Mouse (Mus musculus): ENCODE results near the gene Lrrc28. TPM values are rescaled to one million over a fixed set of nuclear protein-coding genes. Genes with fewer than 3 reads are reported as not detected.
A peak's percentile ranks its signal among the peaks of the same experiment; 100 is the strongest.

The Lrrc28 gene
- polyA plus RNA-seq, 1 experiment from 2014 or later = 13.4 TPM

- ATAC-seq (no peak), DNase-seq (ENCODE audit: low spot score) (no peak)
- H3K27ac ChIP-seq (ENCODE audit: low read length) = no peak overlapping the region
- 74% methylated on average over 10 of the region's 10 CpGs for WGBS
- no peaks in the 10 kb centered on the region for H3K9me3 ChIP-seq (ENCODE audit: low read length)
- no peak overlapping the region for H3K4me2 ChIP-seq (replicated peaks; ENCODE audit: low read depth, low read length)
- H3K4me3 ChIP-seq (ENCODE audit: low read depth, low read length) = no peak overlapping the region
- TF ChIP-seq CTCF (IDR thresholded peaks at IDR 0.05) (no peak), EP300 (IDR thresholded peaks at IDR 0.05) (no peak)
- no peaks in the 10 kb centered on the region for H3K4me1 ChIP-seq (ENCODE audit: insufficient read depth, low read depth, low read length)
- no peak overlapping the region for H3K9ac ChIP-seq (replicated peaks; ENCODE audit: low read depth)
- H3K27me3 ChIP-seq (replicated peaks; ENCODE audit: insufficient read depth, low read length) = no peaks in the 10 kb centered on the region
- H3K36me3 ChIP-seq (ENCODE audit: insufficient read depth, low read length) = no peaks in the 10 kb centered on the region
These were observed 157.1 kb downstream of the Lrrc28 start for GRCm38 (mm10) chr7:67487889-67488411.

- no peak overlapping the region for H3K4me3 ChIP-seq (ENCODE audit: low read depth, low read length)
- H3K27ac ChIP-seq (ENCODE audit: low read length) = no peak overlapping the region
- H3K9ac ChIP-seq (replicated peaks; ENCODE audit: low read depth) = no peak overlapping the region
- no peak for ATAC-seq
- TF ChIP-seq EP300 (IDR thresholded peaks at IDR 0.05) = no peak
- no peak for TF ChIP-seq CTCF (IDR thresholded peaks at IDR 0.05)
- no peak overlapping the region for H3K4me2 ChIP-seq (replicated peaks; ENCODE audit: low read depth, low read length)
- 75% methylated on average over 15 of the region's 15 CpGs for WGBS
- no peaks in the 10 kb centered on the region for H3K36me3 ChIP-seq (ENCODE audit: insufficient read depth, low read length)
- no peaks in the 10 kb centered on the region for H3K4me1 ChIP-seq (ENCODE audit: insufficient read depth, low read depth, low read length)
- DNase-seq (ENCODE audit: low spot score) = no peak
- no peaks in the 10 kb centered on the region for H3K9me3 ChIP-seq (ENCODE audit: low read length)
- H3K27me3 ChIP-seq (replicated peaks; ENCODE audit: insufficient read depth, low read length) = no peaks in the 10 kb centered on the region
These were observed 157.9 kb downstream of the Lrrc28 start for GRCm38 (mm10) chr7:67486925-67487760.

GRCm38 (mm10) chr7:67486417-67486816 lies 158.7 kb downstream of the Lrrc28 start:
- Histone ChIP-seq H3K9me3 (ENCODE audit: low read length) (no peaks in the 10 kb centered on the region), H3K4me2 (replicated peaks; ENCODE audit: low read depth, low read length) (no peak overlapping the region), H3K27ac (ENCODE audit: low read length) (no peak overlapping the region), H3K27me3 (replicated peaks; ENCODE audit: insufficient read depth, low read length) (no peaks in the 10 kb centered on the region), H3K9ac (replicated peaks; ENCODE audit: low read depth) (no peak overlapping the region), H3K36me3 (ENCODE audit: insufficient read depth, low read length) (no peaks in the 10 kb centered on the region), H3K4me3 (ENCODE audit: low read depth, low read length) (no peak overlapping the region), H3K4me1 (ENCODE audit: insufficient read depth, low read depth, low read length) (no peaks in the 10 kb centered on the region)
- no peak for DNase-seq (ENCODE audit: low spot score)
- TF ChIP-seq CTCF (IDR thresholded peaks at IDR 0.05) = no peak
- no peak for TF ChIP-seq EP300 (IDR thresholded peaks at IDR 0.05)
- ATAC-seq = no peak
- WGBS = 79% methylated on average over 5 of the region's 5 CpGs

- Histone ChIP-seq H3K27ac (ENCODE audit: low read length) (no peak overlapping the region), H3K9ac (replicated peaks; ENCODE audit: low read depth) (no peak overlapping the region), H3K9me3 (ENCODE audit: low read length) (no peaks in the 10 kb centered on the region), H3K27me3 (replicated peaks; ENCODE audit: insufficient read depth, low read length) (no peaks in the 10 kb centered on the region), H3K36me3 (ENCODE audit: insufficient read depth, low read length) (no peaks in the 10 kb centered on the region), H3K4me3 (ENCODE audit: low read depth, low read length) (no peak overlapping the region), H3K4me2 (replicated peaks; ENCODE audit: low read depth, low read length) (no peak overlapping the region), H3K4me1 (ENCODE audit: insufficient read depth, low read depth, low read length) (peaks cover 12% of the 10 kb centered on the region; the same call in 1 of the 2 replicates)
- ATAC-seq = no peak
- WGBS = 86% methylated on average over 4 of the region's 4 CpGs
- TF ChIP-seq CTCF (IDR thresholded peaks at IDR 0.05) (no peak), EP300 (IDR thresholded peaks at IDR 0.05) (no peak)
- DNase-seq (ENCODE audit: low spot score) = no peak
These were observed 161.4 kb downstream of the Lrrc28 start for GRCm38 (mm10) chr7:67483698-67484097.

GRCm38 (mm10) chr7:67479576-67480413 lies 165.3 kb downstream of the Lrrc28 start:
- peak; percentile 73 for ATAC-seq
- WGBS = 62% methylated on average over 17 of the region's 17 CpGs
- DNase-seq (ENCODE audit: low spot score) = peak; percentile 57
- Histone ChIP-seq H3K27ac (ENCODE audit: low read length) (no peak overlapping the region), H3K27me3 (replicated peaks; ENCODE audit: insufficient read depth, low read length) (no peaks in the 10 kb centered on the region), H3K4me3 (ENCODE audit: low read depth, low read length) (no peak overlapping the region), H3K36me3 (ENCODE audit: insufficient read depth, low read length) (no peaks in the 10 kb centered on the region), H3K4me1 (ENCODE audit: insufficient read depth, low read depth, low read length) (peaks cover 12% of the 10 kb centered on the region; the same call in 1 of the 2 replicates), H3K9ac (replicated peaks; ENCODE audit: low read depth) (no peak overlapping the region), H3K4me2 (replicated peaks; ENCODE audit: low read depth, low read length) (no peak overlapping the region), H3K9me3 (ENCODE audit: low read length) (no peaks in the 10 kb centered on the region)
- TF ChIP-seq EP300 (IDR thresholded peaks at IDR 0.05) (no peak), CTCF (IDR thresholded peaks at IDR 0.05) (peak; percentile 58)

- no peak overlapping the region for H3K9ac ChIP-seq (replicated peaks; ENCODE audit: low read depth)
These were observed 165.9 kb downstream of the Lrrc28 start for GRCm38 (mm10) chr7:67479168-67479567.

More at GRCm38 (mm10) chr7:67479168-67479567, 165.9 kb downstream of the Lrrc28 start:
- Histone ChIP-seq H3K9me3 (ENCODE audit: low read length) (no peaks in the 10 kb centered on the region), H3K4me1 (ENCODE audit: insufficient read depth, low read depth, low read length) (peaks cover 12% of the 10 kb centered on the region; the same call in 1 of the 2 replicates), H3K4me2 (replicated peaks; ENCODE audit: low read depth, low read length) (no peak overlapping the region), H3K27me3 (replicated peaks; ENCODE audit: insufficient read depth, low read length) (no peaks in the 10 kb centered on the region), H3K36me3 (ENCODE audit: insufficient read depth, low read length) (no peaks in the 10 kb centered on the region), H3K4me3 (ENCODE audit: low read depth, low read length) (no peak overlapping the region), H3K27ac (ENCODE audit: low read length) (no peak overlapping the region)
- 42% methylated on average over 5 of the region's 5 CpGs for WGBS
- ATAC-seq (peak; percentile 50), DNase-seq (ENCODE audit: low spot score) (peak; percentile 34)
- no peak for TF ChIP-seq CTCF (IDR thresholded peaks at IDR 0.05)
- TF ChIP-seq EP300 (IDR thresholded peaks at IDR 0.05) = no peak
